Mouse (Mus musculus) heart, embryonic 15.5 days (tissue): ENCODE results near the gene Vgll4. TPM values are rescaled to one million over a fixed set of nuclear protein-coding genes. Genes with fewer than 3 reads are reported as not detected.

Experiments
- ATAC-seq: fragments of 200-750 bp; cut with Nextera tagmentation; replicated peaks from 2 replicates; pipeline ENCODE4 v1.8.0; 2017; ENCODE audit warnings: low read depth, moderate TSS enrichment; ENCODE audit not compliant: insufficient number of reproducible peaks, insufficient read depth, low FRiP score
- H3K27ac ChIP-seq: fragments of 300-500 bp; sonication (generic); 2 replicates; pipeline ENCODE4 v1.5.1; 2015; ENCODE audit warnings: mild to moderate bottlenecking, inconsistent platforms
- H3K27me3 ChIP-seq: fragments of 300-500 bp; sonication (generic); 2 replicates; pipeline ENCODE4 v1.6.1; 2015; ENCODE audit warnings: inconsistent platforms
- H3K36me3 ChIP-seq: fragments of 300-500 bp; sonication (generic); 2 replicates; pipeline ENCODE4 v1.6.1; 2015; ENCODE audit warnings: mild to moderate bottlenecking, inconsistent platforms
- H3K4me1 ChIP-seq: fragments of 300-500 bp; sonication (generic); replicated peaks from 2 replicates; pipeline ENCODE4 v1.6.1; 2015; ENCODE audit warnings: inconsistent platforms
- H3K4me2 ChIP-seq: fragments of 300-500 bp; sonication (generic); 2 replicates; pipeline ENCODE4 v1.6.1; 2015; ENCODE audit warnings: inconsistent platforms, mild to moderate bottlenecking, moderate library complexity
- H3K4me3 ChIP-seq: fragments of 300-500 bp; sonication (generic); 2 replicates; pipeline ENCODE4 v1.5.1; 2015; ENCODE audit warnings: mild to moderate bottlenecking, inconsistent platforms
- H3K9ac ChIP-seq: fragments of 300-500 bp; sonication (generic); 2 replicates; pipeline ENCODE4 v1.6.1; 2015; ENCODE audit warnings: mild to moderate bottlenecking, inconsistent platforms
- H3K9me3 ChIP-seq: fragments of 300-500 bp; sonication (generic); replicated peaks from 2 replicates; pipeline ENCODE4 v1.6.1; 2016; ENCODE audit warnings: inconsistent platforms
- WGBS: fragments of 180-500 bp; shearing (Covaris S2); methylation state at CpG from one replicate; pipeline ENCODE4 v1.1.7; 2015; ENCODE audit warnings: mixed read lengths; 5-methylcytosine and 5-hydroxymethylcytosine counted together
- polyA plus RNA-seq: library from polyadenylated mRNA; unstranded; fragments of >200 nt; fragmentation: Nextera tagmentation; extraction: Ambion mirVana; gene quantifications from 2 replicates; pipeline ENCODE4 v1.2.1, GENCODE M21; 2015

Vgll4 gene
- polyA plus RNA-seq, 1 experiment from 2014 or later = 65.4 TPM

DNA sequence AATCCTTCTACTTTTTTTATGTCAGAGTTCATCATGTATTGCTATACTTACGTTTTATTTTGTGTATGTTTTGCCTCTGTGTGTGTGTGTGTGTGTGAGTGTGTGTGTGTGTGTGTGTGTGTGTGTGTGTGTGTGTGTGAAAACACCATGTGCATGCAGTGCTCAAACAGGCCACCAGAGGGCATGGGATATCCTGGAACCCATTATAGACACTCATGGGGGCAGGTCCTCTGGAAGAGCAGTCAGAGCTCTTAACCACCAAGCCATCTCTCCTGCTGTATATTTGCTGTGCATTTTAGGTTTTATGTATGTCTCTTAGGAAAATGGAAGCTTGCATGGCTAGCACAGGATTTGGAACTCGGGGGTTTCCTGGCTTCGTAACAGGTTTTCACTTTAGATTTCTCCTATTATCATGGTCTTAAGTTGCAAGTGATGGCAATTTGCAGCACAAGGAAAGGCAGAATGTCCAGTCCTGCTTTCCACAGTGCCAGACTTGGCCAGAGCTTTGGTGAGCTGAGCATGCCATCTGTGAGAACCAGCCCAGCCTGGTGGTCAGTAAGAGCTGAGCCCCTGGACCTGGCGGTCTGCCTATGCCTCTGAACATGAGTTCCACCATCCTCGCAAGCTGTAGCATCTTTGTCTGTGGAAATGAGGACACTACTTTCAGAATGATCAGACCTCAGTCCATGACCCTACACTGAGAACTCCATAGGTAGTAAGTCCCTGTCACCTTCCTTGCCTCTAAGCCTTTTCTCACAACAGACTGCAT is 154.7 kb downstream of the Vgll4 start:
- Histone ChIP-seq H3K4me3 (no peak overlapping the region), H3K4me2 (no peak overlapping the region), H3K36me3 (no peaks in the 10 kb centered on the region), H3K9ac (no peak overlapping the region), H3K27ac (no peak overlapping the region), H3K27me3 (no peaks in the 10 kb centered on the region), H3K4me1 (peaks cover 36% of the 10 kb centered on the region), H3K9me3 (no peaks in the 10 kb centered on the region)
- ATAC-seq = no peak
- 92% methylated on average over 5 of the region's 5 CpGs for WGBS

DNA sequence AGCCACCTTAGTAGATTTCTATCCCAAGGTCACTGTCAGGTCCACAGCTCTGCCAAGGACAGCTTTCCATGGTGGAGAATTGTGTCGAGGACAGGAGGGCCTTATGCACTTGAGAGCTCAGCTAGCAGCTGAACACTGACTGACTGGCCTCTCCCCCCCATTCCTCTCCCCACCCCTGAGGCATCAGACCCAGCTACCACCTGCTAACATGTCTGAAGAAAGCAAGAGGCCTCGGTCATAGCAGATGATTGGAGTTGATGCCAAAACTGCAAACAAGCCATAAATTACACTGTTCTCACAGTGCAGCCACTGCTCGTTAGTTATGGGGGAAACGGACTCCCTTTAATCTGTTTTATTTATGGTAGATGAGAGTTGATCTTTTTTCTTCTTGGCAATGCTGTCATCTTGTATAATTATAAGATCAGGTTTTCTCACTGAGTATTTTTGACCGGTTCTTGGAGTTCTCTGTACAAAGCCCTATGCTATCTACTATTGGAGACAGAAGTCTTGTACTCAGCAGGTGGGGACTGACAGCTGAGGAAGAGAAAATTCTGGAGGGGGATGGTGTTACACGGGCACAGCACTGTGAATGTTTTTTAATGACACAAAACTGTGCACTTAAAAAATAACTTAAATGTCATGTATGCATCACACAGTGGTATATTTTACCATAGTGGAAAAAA is 155.5 kb downstream of the Vgll4 start:
- no peak overlapping the region for H3K9ac ChIP-seq
- 61% methylated on average over 6 of the region's 6 CpGs for WGBS
- no peaks in the 10 kb centered on the region for H3K36me3 ChIP-seq
- no peak for ATAC-seq
- H3K4me1 ChIP-seq = peaks cover 31% of the 10 kb centered on the region
- no peaks in the 10 kb centered on the region for H3K9me3 ChIP-seq
- no peaks in the 10 kb centered on the region for H3K27me3 ChIP-seq
- H3K27ac ChIP-seq = no peak overlapping the region
- no peak overlapping the region for H3K4me3 ChIP-seq
- no peak overlapping the region for H3K4me2 ChIP-seq

DNA sequence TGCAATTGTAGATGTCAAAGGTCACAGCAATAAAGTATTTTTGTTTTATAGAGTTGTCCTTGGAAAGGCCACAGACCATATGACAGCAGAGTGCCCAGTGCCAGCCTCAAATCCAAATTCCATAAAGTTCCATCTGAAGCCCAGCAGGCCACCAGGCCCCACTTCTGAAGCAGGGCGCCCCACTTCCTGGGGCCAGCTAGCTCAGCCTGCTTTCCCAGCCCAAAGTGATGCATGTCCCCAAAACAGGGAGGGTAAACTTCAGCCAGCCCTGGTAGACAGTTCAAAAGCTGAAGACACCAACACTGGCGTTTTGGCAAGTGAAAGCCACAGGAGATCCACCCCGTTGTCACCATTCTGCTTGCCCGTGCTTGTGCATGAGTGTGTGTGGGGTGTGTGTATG is 157.0 kb downstream of the Vgll4 start:
- Histone ChIP-seq H3K9ac (no peak overlapping the region), H3K4me2 (no peak overlapping the region), H3K27me3 (no peaks in the 10 kb centered on the region), H3K4me3 (no peak overlapping the region), H3K4me1 (peaks cover 19% of the 10 kb centered on the region), H3K27ac (peak overlapping the region; percentile 37), H3K9me3 (no peaks in the 10 kb centered on the region), H3K36me3 (no peaks in the 10 kb centered on the region)
- WGBS = 88% methylated on average over 4 of the region's 4 CpGs
- no peak for ATAC-seq

DNA sequence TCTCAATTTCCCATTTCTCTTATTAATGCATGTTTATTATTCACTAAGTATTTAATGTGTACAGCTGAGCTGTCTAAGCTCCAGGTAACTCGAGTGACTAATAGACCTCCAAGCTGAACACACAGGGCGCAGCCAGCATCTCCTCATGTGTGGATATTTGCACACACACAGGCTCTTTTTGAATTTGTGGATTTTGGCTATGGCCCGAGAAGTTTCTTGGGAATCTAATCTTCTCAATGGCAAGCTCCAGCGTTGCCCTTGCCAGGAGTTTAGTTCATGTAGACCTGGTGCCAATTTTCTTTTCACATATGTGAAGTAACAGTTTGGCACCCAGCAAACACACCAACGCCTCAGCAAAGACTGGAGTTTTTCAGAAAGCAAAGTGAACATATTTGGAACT is 157.5 kb downstream of the Vgll4 start:
- Histone ChIP-seq H3K27ac (peak overlapping the region; percentile 37; the same call in 1 of the 2 replicates), H3K36me3 (no peaks in the 10 kb centered on the region), H3K4me1 (peaks cover 14% of the 10 kb centered on the region), H3K27me3 (no peaks in the 10 kb centered on the region), H3K4me2 (no peak overlapping the region), H3K4me3 (no peak overlapping the region), H3K9ac (no peak overlapping the region), H3K9me3 (no peaks in the 10 kb centered on the region)
- no peak for ATAC-seq
- 64% methylated on average over 5 of the region's 5 CpGs for whole genome bisulfite sequencing

Other genes starting within 250 kb of the Vgll4 start
- 29.7 and 35.2 TPM in 2 replicates for gene Tamm41, start 67.9 kb upstream of the Vgll4 start, polyA plus RNA-seq
- gene Syn2, start 164.9 kb upstream of the Vgll4 start, polyA plus RNA-seq = 1.4 and 2.1 TPM in 2 replicates